Mouse (Mus musculus): Measurements from ENCODE around the gene Ccdc159.

Gene Ccdc159

DNA sequence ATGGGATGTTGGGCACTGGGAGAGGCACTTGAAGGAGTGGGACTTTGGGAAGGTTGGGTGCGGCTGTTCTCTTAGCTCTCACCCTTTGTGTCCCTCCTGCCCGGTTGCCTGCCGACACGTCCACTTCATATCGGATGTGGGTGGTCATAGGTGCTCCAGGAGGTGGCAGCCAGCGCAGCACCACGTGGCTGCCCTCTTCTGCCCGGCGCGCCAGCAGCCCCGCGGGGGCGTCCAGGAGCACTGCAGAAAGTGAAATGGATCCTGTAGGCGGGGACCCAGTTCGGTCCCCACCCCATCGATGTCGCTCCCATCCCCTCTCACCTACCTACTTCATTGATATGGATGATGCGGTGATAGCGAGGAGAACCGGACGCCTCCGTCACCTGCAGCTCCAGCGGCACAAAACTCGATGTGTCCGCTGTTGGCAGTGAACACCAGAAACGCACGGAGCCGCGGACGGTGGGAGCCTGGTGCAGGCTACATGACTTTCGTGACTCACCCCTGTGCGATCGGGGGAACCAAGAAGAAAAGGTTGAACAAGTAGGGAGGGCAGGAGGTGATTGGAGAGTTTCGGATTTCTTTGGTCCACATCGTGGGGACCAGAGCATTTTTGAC, 34.2 kb downstream of the Ccdc159 start:
- in situ Hi-C loops (cut with MboI, MseI) = no loop called here

DNA sequence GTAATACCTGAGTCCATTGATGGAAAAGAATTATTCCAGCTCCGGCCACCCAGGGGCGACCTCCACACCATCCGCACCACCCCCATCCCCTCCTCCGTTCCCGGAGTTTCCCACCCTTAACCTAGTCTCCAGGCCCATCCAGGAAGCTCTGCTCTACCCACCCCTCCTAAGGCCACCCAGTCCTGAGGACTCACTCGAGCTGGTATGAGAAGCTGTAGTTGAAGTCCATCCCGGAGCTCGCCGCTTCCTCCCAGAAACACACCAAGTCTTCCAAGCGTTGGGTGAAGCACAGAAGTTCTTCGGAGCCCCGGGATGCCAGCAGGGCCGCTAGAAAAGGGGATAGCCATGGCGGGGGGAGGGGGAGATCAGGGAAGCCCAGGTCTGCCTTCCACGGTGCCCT, 34.7 kb downstream of the Ccdc159 start:
- in situ Hi-C loops (cut with MboI, MseI) = no loop called here

DNA sequence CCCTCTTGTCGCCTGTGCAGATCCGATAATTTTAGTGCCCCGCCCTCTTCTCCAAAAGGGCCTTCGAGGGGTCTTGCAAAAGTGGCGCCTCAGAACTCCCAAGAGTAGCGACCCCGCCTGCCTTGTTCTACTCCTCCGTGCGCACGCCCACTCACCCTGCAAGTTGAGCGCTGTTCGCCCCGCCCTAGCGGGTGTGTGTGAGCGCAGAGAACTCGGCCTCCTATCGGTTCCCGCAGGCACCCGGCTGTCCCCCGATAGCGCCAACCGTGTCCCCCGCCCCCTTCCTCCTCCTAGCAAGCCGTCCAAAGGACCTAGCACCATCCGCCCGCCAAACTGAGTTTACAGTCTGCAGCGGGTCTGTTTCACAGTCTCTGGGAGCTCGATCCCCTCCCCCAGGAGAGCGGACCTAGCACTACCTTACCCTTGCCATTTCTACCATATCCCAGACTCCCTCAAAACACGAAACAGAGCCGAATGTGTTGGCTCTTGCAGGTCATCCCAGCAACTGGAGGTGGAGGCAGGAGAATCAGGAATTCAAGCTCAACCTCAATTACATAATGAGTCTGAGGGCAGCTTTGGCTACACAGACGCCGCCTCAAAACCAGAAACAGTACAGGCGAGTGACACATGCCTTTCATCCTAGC, 35.3 kb downstream of the Ccdc159 start:
- in situ Hi-C loops (cut with MboI, MseI) = no loop called here

DNA sequence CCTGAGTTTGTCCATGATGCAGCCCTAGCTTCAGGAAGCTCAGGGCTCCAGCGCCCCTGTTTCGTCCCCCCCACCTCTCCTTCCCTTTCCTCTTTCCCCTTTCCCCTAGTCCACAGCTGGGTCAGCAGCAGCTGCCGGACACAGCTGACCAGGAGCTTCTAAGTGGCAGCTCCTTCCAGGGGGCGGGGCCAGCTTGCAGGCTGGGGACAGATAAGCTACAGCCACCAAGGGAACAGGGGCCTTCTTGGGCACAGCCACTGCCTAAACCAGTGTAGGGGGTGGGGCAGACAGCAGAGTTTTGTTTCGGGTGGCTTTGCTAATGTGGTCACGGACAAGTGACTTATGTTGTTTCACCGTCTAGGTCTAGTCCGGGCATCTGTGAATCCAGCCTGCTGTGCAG, 36.1 kb downstream of the Ccdc159 start, which contains the start of gene Epor:
Epor (minus strand) TSS at position 90 of the 400 bp plus-strand sequence.
- in situ Hi-C loops (cut with MboI, MseI) = no loop called here

DNA sequence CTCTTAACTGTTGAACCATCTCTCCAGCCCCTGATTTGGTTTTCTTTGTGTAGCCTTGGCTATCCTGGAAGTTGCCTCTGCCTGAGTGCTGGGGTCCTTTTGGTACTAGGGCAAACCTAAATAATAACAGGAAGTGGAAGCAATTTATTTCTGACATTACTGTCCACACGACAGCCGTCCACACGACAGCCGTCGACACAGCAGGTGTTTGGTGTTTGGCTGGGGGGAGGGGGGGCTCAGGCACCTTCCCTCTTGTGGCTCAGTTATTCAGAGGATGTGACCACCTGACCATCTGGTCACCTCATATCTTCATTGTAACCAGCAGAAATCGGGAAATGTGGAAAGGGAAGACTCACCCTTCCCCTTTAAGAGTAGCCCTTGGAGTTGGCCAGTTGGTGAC, 41.6 kb downstream of the Ccdc159 start:
- in situ Hi-C loops (cut with MboI, MseI) = no loop called here

DNA sequence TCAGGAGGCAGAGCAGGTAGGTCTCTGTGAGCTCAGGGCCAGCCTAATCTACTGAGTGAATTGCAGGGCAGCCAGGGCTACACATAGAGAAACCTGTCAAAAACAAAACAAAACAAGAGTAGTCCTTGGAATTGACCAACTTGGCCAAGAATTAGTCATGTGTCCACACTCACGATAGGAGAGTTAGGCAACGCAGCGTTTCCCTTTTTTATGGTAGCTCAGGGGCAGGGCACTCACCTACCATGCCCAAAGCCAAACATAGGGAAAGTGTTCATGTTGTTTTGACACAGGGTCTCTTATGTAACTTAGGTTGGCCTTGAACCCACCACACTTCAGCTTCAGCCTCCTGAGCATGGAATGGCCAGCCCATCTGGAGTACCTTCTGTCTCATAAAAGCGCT, 42.0 kb downstream of the Ccdc159 start:
- in situ Hi-C loops (cut with MboI, MseI) = no loop called here

DNA sequence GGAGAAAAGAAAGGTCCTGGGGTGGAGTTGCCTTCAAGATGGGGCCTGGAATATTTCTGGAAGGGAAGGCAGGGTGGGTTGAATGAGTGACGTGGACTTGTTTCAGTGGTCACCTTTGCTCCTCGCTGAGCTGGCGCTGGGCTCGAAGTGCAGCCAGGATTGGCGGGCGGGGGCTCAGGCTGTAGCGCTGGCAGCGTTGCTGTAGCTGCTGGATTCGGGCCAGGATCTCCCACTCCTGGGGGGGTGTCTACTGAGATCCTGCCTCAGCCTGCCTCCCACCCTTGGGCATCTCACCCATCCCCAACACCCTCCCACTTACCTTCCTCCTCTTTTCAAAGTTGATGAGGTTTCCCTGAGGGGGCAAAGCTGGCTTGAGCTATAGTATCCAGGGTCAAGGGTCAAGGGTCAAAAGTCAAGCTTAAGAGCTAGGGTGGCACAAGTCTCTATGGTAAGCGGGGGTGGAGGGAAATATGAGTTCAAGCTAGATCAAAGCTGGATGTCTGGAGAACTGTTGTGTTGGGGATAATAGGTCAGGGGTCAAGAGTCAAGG, 49.4 kb downstream of the Ccdc159 start:
- in situ Hi-C loops (cut with MboI, MseI) = no loop called here

DNA sequence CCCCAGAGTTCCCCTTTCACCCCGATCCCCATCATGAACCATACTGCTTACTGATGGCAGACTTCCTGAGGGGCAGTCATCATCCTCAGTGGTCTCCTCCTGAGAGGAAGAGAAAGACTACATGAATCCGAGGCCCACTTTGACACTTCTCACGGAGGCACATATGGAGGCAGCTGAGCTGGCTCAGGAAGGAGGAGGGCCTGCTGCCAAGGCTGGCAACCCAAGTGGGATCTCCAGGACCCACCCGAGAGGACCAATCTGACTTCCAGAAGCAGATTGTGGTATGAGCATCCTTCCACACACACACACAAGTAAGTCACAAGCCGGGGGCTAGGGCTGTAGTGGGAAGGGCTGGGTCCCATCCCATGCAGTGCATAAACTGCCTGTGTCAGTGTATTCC, 50.1 kb downstream of the Ccdc159 start:
- in situ Hi-C loops (cut with MboI, MseI) = no loop called here

DNA sequence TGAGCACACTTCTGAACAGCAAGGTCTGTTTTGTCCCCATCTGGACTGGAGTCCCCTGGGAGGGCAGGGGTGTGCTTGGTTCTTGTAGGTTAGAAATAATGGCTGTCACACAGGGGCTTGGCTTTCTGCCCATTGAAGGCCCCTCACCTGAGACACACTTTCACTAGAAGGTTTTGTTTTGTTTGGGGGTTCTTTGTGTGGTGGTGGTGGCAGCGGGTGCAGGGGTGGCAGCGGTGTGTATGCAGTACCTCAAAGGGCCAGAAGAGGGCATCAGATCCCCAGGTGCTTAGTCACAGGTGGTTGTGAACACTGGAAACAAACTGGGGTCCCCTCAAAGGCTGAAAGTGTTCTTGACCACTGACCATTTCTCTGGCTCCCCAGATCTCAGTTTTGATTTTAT, 50.7 kb downstream of the Ccdc159 start:
- in situ Hi-C loops (cut with MboI, MseI) = no loop called here

DNA sequence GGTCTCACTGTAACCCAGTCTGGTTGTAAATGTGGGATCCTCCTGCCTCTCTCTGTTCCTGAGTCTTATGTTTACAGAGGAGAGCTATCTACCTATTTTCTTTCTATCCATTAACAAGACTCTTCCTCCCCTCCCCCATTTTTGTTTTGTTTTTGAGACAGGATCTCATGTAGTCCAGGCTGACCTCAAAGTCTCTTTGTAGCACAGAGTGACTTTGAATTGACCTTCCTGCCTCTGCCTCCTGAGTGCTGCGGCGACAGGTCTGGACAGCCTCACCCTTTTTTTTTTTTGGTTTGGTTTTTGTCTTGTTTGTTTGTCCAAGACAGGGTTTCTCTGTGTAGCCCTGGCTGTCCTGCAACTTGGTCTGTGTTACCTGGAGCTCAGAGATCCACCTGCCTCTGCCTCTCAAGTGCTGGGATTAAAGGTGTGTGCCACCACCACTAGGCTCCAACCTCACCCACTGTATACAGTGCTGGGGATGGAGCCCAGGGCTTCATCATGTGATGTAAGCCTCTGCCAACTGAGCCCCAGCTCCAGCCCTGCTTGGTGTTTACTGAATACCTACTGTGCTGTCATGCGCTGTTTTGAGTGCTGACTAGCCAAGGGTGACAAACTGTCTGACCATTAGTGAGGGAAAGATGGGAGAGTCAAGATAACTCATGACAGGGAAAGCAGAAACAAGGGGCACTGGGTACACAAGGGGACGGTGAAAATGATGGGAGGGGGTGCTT, 51.3 kb downstream of the Ccdc159 start:
- in situ Hi-C loops (cut with MboI, MseI) = no loop called here

DNA sequence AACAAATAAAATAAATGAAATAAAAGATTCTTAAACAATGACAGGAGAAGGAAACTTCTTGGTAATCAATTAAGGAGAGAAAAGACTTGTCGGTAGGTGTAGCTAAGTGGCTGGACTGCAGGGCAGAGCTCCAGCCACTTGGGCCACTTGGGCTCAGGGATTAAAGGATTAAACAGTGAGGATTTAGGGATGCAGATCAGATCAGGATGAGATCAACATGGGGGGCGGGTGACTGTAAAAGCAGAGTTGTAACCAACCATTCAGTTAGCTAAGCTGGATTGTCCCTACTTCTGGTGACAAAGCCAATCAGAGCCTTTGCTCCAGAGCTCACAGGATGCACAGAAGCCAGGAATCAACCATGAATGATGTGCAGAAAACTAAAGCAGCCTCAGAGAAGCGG, 56.6 kb downstream of the Ccdc159 start:
- in situ Hi-C loops (cut with MboI, MseI) = no loop called here
